Mouse (Mus musculus) brown adipose tissue, adult 24 weeks (tissue): Measurements from ENCODE around the gene 2210408I21Rik. TPM values are rescaled to one million over a fixed set of nuclear protein-coding genes. Genes with fewer than 3 reads are reported as not detected.
"Not testable (repeated sequence)": the region's sequence is repeated elsewhere in the genome, so short reads cannot be mapped to it uniquely, and the experiment has no call there.

ENCODE experiments used
- H3K27ac ChIP-seq: fragments of 200-500 bp; replicated peaks from 2 replicates; pipeline ENCODE4 v1.5.1; 2012; ENCODE audit warnings: low read depth, mild to moderate bottlenecking, low read length
- H3K4me1 ChIP-seq: fragments of 200-500 bp; 2 replicates; pipeline ENCODE4 v1.6.1; 2012; ENCODE audit warnings: low read length, mixed read lengths; ENCODE audit not compliant: control insufficient read depth, insufficient read depth, insufficient read length
- H3K4me3 ChIP-seq: fragments of 200-500 bp; 2 replicates; pipeline ENCODE4 v1.5.1; 2012; ENCODE audit warnings: low read depth, mild to moderate bottlenecking, low read length, moderate library complexity; ENCODE audit not compliant: insufficient read depth
- polyA plus RNA-seq: library from polyadenylated mRNA; stranded (reverse); fragments of >200 nt; gene quantifications from 2 replicates; pipeline ENCODE4 v1.2.4, GENCODE M21; 2012; ENCODE audit not compliant: missing spikeins, insufficient read depth, insufficient read length

Gene 2210408I21Rik
- 8.5 and 9.9 TPM in 2 replicates for polyA plus RNA-seq

DNA sequence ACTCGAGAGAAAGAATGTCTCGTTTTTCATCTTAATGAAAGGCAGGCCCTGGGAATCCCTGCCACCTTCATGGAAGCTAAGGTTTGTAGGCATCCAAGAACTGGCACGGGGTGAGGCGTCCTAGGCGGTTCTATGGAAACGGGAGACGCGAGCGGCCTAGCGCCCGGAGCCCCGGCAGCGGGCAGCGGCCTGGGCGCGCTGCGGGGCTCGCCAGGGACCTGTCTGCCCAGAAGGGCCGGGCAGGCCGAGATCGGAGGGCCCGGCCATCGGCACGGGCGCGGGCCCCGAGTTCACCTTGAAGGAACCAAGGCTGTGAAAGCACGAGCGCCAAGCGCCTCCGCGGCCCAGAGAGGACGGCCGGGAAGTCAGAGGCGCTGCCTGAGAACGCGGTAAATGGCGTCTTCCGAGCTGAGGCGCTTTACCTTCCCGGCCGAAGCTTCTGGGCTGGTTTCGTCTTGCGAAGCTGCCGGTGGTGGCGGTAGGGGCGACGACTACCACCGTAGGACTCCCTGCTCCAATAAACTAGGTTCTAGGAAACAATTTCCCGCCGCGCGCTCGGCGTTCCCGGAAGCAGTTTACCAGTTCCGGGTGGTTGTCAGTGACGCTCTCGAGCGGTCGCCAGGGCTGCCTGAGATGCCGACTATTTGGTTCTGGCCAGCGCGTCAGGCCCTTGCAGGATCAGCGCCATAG is at the start of gene 2210408I21Rik, which contains the start of gene Slf1:
TSS of gene 2210408I21Rik (plus strand) at position 610 of the 690 bp plus-strand sequence.
TSS of gene Slf1 (minus strand) at position 543 of the 690 bp plus-strand sequence.
- H3K4me1 ChIP-seq, result 0 out of 2 replicates have a peak, but pooled peaks cover 3% of the 10 kb centered on the region
- no peak within 1 kb of the TSS for H3K27ac ChIP-seq
- H3K4me3 ChIP-seq, result peak within 1 kb of the TSS; percentile 83

DNA sequence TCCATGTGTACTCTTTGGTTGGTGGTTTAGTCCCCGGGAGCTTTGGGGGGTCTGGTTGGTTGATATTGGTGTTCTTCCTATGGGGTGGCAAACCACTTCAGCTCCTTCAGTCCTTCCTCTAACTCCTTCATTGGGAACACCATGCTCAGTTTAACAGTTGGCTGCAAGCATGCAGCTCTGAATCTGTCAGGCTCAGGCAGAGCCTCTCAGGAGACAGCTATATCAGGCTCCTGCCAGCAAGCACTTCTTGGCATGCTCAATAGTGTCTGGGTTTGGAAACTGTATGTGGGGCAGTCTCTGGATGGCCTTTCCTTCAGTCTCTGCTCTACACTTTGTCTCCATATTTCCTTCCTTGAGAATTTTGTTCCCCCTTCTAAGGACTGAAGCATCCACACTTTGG is 42.5 kb upstream of the 2210408I21Rik start:
- not testable (repeated sequence) for H3K27ac ChIP-seq, H3K4me1 ChIP-seq, H3K4me3 ChIP-seq

GRCm38 (mm10) chr13:77107734-77108133 is 27.6 kb upstream of the 2210408I21Rik start:
- Histone ChIP-seq H3K4me3 (no peak overlapping the region), H3K4me1 (no peaks in the 10 kb centered on the region), H3K27ac (no peak overlapping the region)

- H3K4me3 ChIP-seq, result no peak overlapping the region
- H3K4me1 ChIP-seq, result no peaks in the 10 kb centered on the region
- no peak overlapping the region for H3K27ac ChIP-seq
Observed at GRCm38 (mm10) chr13:77118695-77119094, 16.6 kb upstream of the 2210408I21Rik start.

- H3K4me1 ChIP-seq, result no peaks in the 10 kb centered on the region
Observed at GRCm38 (mm10) chr13:77125159-77125558, 10.2 kb upstream of the 2210408I21Rik start.

DNA sequence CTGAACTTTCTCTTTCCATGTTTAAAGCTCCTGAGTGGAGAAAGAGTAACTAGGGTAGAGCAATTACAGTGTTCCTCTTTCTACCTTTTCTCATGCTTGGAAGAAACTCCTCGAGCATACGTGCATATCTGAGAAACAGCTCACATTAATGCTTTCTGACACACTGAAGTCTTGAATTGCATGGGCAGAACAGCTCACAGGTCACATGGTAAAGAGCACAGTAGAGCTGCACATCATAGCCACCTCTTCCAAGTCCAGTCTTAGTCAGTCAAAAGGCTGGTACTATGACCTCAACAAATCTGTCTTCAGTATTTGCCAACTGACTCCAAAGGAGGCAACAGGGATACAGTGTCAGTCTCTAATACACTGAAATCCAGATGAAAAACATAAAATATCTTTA is 7.1 kb upstream of the 2210408I21Rik start:
- Histone ChIP-seq H3K4me3 (no peak overlapping the region), H3K4me1 (0 out of 2 replicates have a peak, but pooled peaks cover 3% of the 10 kb centered on the region), H3K27ac (no peak overlapping the region)

More at GRCm38 (mm10) chr13:77125159-77125558, 10.2 kb upstream of the 2210408I21Rik start:
- no peak overlapping the region for H3K27ac ChIP-seq
- H3K4me3 ChIP-seq, result no peak overlapping the region

GRCm38 (mm10) chr13:77131132-77131531 is 4.2 kb upstream of the 2210408I21Rik start:
- peak overlapping the region; percentile 60; the same call in 1 of the 2 replicates for H3K27ac ChIP-seq
- H3K4me1 ChIP-seq, result 0 out of 2 replicates have a peak, but pooled peaks cover 3% of the 10 kb centered on the region
- H3K4me3 ChIP-seq, result no peak overlapping the region

DNA sequence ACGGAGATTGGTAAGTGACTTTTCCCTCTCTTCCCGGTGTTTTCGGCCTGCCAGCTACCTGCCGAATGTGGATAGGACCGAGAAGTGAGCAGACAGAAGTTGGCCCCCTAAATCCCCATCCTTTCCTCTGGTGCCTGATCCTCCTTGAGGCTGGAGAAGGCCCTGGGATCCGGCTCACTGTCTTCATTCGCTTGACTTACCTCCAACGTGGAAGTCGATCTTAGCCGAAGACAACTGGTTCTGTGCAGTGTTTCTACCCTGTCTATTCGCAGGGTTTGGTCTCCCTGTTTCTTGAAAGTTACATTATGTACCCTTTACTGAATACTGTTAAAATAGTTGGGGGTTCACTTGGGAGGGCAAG is 261 bp downstream of the 2210408I21Rik start:
- Histone ChIP-seq H3K4me3 (peak overlapping the region; percentile 83), H3K4me1 (0 out of 2 replicates have a peak, but pooled peaks cover 3% of the 10 kb centered on the region), H3K27ac (no peak overlapping the region)

- no peak overlapping the region for H3K27ac ChIP-seq
- H3K4me3 ChIP-seq, result no peak overlapping the region
- H3K4me1 ChIP-seq, result no peaks in the 10 kb centered on the region
Observed at GRCm38 (mm10) chr13:77140890-77141289, 5.5 kb downstream of the 2210408I21Rik start.

GRCm38 (mm10) chr13:77177931-77178330 is 42.6 kb downstream of the 2210408I21Rik start:
- H3K4me3 ChIP-seq, result no peak overlapping the region
- H3K4me1 ChIP-seq, result no peaks in the 10 kb centered on the region

DNA sequence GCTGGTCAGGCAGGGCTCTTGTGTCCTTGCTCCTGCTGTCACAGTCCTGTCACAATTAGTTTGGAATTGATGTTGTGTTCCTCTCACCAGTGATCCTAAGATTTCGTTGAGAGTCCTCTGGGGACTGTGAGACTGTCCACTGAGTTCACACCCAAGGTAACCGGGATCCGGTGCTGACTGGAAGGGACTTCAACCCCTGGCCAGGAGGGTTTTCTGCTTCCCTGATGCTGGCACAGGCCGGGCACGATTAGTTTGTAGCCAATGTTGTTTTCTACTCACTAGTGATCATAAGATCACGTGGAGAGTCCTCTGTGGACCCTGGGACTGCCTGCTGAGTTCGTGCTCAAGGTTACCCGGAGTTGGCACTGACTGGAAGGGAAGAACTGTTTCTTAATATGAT is 55.3 kb downstream of the 2210408I21Rik start:
- Histone ChIP-seq H3K4me3 (no peak overlapping the region), H3K4me1 (no peaks in the 10 kb centered on the region), H3K27ac (no peak overlapping the region)

More at GRCm38 (mm10) chr13:77177931-77178330, 42.6 kb downstream of the 2210408I21Rik start:
- H3K27ac ChIP-seq, result no peak overlapping the region

GRCm38 (mm10) chr13:77192201-77192600 is 56.9 kb downstream of the 2210408I21Rik start:
- Histone ChIP-seq H3K27ac (no peak overlapping the region), H3K4me1 (no peaks in the 10 kb centered on the region)

DNA sequence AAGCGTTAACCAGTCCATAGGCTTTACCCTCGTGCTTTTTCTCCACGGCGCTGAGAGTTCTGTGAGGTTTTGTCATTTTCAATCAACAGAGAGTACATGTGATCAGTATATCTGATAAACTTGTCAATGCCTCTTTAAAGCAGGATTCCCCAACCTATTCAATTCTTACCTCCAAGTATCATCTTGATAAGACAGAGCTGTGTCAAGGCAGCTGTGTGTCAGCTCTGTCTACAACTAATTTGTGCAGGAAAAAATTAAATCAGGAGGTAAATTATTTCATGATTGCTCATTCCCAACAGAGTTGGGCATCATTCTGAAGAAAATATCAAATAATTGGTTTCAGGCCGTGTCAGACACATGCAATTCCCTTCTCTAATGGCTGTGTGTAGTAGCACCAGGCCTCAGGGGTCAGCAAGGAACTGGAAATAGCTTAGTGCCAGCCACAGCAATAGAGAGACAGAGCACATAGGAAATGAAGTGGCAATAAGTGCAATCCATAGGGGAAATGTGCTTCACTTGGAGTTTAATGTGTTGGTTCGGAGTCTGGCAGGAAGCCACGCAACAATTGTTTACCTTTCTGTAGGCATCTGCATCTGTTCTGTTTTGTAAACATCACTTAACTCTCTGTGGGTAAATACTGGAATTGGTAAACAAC is 73.6 kb downstream of the 2210408I21Rik start:
- Histone ChIP-seq H3K27ac (no peak overlapping the region), H3K4me3 (no peak overlapping the region), H3K4me1 (no peaks in the 10 kb centered on the region)

More at GRCm38 (mm10) chr13:77192201-77192600, 56.9 kb downstream of the 2210408I21Rik start:
- H3K4me3 ChIP-seq, result no peak overlapping the region

DNA sequence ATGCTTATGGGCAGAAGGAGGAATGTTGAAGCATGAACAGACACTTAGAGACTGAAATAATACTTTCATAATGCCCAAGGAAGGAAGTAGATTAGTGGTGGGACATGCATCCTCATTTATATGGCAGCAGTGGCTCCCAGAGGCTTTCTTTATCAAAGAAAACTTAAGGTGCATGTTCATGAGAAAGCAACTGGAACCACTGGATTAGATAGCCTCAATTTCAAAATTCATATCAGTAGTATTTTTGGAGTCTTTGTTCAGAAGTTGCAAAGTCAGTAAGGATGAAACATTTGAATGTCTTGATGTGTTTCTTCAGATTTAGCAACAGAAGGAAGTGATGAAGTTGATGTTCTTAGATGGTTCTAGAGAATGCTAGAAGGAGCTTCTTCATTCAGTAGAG is 77.9 kb downstream of the 2210408I21Rik start:
- Histone ChIP-seq H3K4me3 (no peak overlapping the region), H3K27ac (no peak overlapping the region), H3K4me1 (no peaks in the 10 kb centered on the region)

DNA sequence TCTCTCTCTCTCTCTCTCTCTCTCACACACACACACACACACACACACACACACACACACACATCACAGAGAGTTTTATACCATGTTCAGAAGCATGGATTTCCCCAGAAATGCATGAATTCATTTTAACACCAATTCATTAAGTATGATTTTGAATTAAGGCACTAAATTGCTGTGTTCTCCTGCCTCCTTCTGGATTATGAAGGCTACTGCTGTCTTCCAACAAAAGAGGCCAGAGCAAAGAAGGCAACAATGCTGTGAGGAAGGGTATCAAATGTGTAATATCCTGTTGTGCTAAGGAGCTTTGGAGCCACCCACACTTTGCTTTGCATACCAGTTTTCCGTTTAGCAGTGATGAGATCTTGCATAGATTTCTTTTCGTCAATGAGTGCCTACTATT is 80.1 kb downstream of the 2210408I21Rik start:
- Histone ChIP-seq H3K27ac (no peak overlapping the region), H3K4me3 (no peak overlapping the region), H3K4me1 (no peaks in the 10 kb centered on the region)
